Mouse (Mus musculus) urinary bladder, postnatal 4 days (tissue): ENCODE measurements around the gene Selenot.

Experiments used
- DNase-seq, 2 experiments: peaks; one replicate each; pipeline ENCODE4 v3.0.0; 2021 to 2022; ENCODE audit warnings: low spot score in 2 of 2

Gene Selenot

GRCm38 (mm10) chr3:58636406-58637295, 60.2 kb downstream of the Selenot start, which contains the start of gene Erich6:
Erich6 (minus strand) TSS chr3:58637207.
- peak in 1 of 2 experiments; percentile 24 for DNase-seq
